Mouse (Mus musculus) neural tube, embryonic 14.5 days (tissue): ENCODE measurements around the gene Gm45785. TPM values are rescaled to one million over a fixed set of nuclear protein-coding genes. Genes with fewer than 3 reads are reported as not detected.
"Not testable (repeated sequence)": the region's sequence is repeated elsewhere in the genome, so short reads cannot be mapped to it uniquely, and the experiment has no call there.

Experiments used
- ATAC-seq: fragments of 200-750 bp; cut with Nextera tagmentation; 2 replicates; pipeline ENCODE4 v1.8.0; 2017; ENCODE audit warnings: low read depth, mild to moderate bottlenecking, moderate TSS enrichment, moderate library complexity
- H3K27ac ChIP-seq: fragments of 300-500 bp; sonication (generic); 2 replicates; pipeline ENCODE4 v1.5.1; 2014; ENCODE audit warnings: low read depth, mild to moderate bottlenecking, control low read depth, low read length, moderate library complexity, mixed read lengths
- H3K27me3 ChIP-seq: fragments of 300-500 bp; sonication (generic); 2 replicates; pipeline ENCODE4 v1.6.1; 2014; ENCODE audit warnings: low read length; ENCODE audit not compliant: control insufficient read depth, insufficient read depth
- H3K36me3 ChIP-seq: fragments of 300-500 bp; sonication (generic); 2 replicates; pipeline ENCODE4 v1.6.1; 2014; ENCODE audit warnings: low read length, mixed read lengths; ENCODE audit not compliant: control insufficient read depth, insufficient read depth
- H3K4me1 ChIP-seq: fragments of 300-500 bp; sonication (generic); 2 replicates; pipeline ENCODE4 v1.6.1; 2014; ENCODE audit warnings: low read length; ENCODE audit not compliant: control insufficient read depth, insufficient read depth
- H3K4me2 ChIP-seq: fragments of 300-500 bp; sonication (generic); 2 replicates; pipeline ENCODE4 v1.6.1; 2014; ENCODE audit warnings: mild to moderate bottlenecking, low read depth, low read length, control low read depth
- H3K4me3 ChIP-seq: fragments of 300-500 bp; sonication (generic); 2 replicates; pipeline ENCODE4 v1.5.1; 2014; ENCODE audit warnings: low read depth, low read length, control low read depth, mixed read lengths
- H3K9ac ChIP-seq: fragments of 300-500 bp; sonication (generic); replicated peaks from 2 replicates; pipeline ENCODE4 v1.6.1; 2014; ENCODE audit warnings: low read depth, mild to moderate bottlenecking, control low read depth, low read length, mixed read lengths
- H3K9me3 ChIP-seq: fragments of 300-500 bp; sonication (generic); 2 replicates; pipeline ENCODE4 v1.6.1; 2016; ENCODE audit warnings: low read length; ENCODE audit not compliant: control insufficient read depth
- WGBS: fragments of 180-500 bp; shearing (Covaris S2); extraction: QIAGEN DNeasy Blood & Tissue Kit; methylation state at CpG from one replicate; pipeline ENCODE4 v1.1.7; 2014; 5-methylcytosine and 5-hydroxymethylcytosine counted together
- polyA plus RNA-seq: library from polyadenylated mRNA; unstranded; fragments of >200 nt; fragmentation: Nextera tagmentation; extraction: Ambion mirVana; gene quantifications from 2 replicates; pipeline ENCODE4 v1.2.1, GENCODE M21; 2014

Gm45785 gene
- polyA plus RNA-seq, 1 experiment from 2014 or later, result 0.56 TPM

DNA sequence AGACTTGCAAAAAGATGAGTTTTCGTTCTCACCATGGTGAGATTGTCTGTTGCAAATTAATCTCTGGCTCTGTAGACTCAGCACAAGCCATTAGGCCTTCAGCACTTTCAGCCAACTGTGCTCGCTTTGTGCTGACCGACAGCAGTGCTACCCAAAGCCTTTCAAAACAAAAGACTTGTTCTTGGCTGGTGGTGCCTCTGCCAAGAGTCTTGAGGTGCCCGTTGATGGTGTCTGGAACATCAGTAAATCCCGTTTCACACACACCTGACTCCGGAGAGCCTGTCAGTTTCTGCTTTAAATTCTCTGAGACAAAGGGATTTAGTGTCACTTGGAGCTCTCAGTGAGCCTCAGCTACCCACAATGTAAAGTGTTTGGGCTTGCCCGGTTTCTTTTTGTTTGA is 37.9 kb upstream of the Gm45785 start:
- Histone ChIP-seq H3K9me3 (no peaks in the 10 kb centered on the region), H3K4me3 (no peak overlapping the region), H3K27ac (no peak overlapping the region), H3K36me3 (peaks cover 56% of the 10 kb centered on the region), H3K9ac (no peak overlapping the region), H3K4me1 (no peaks in the 10 kb centered on the region), H3K27me3 (no peaks in the 10 kb centered on the region), H3K4me2 (no peak overlapping the region)
- WGBS, result 92% methylated on average over 7 of the region's 7 CpGs
- ATAC-seq, result no peak

DNA sequence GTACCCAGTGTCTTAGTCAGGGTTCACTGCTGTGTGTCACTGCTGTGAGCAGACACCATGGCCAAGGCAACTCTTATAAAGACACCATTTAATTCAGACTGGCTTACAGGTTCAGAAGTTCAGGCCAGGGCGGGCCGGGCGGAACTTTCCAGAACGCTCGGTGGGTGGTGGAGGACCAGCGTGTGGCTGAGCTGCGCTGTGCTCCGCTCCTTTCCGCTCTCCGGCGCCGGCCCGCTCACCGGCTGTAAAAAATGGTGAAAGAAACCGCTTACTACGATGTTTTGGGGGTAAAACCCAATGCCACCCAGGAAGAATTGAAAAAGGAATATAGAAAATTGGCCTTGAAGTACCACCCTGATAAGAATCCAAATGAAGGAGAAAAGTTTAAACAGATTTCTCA is 34.5 kb upstream of the Gm45785 start:
- H3K9me3 ChIP-seq, result not testable (repeated sequence)
- WGBS, result 97% methylated on average over 16 of the region's 16 CpGs

DNA sequence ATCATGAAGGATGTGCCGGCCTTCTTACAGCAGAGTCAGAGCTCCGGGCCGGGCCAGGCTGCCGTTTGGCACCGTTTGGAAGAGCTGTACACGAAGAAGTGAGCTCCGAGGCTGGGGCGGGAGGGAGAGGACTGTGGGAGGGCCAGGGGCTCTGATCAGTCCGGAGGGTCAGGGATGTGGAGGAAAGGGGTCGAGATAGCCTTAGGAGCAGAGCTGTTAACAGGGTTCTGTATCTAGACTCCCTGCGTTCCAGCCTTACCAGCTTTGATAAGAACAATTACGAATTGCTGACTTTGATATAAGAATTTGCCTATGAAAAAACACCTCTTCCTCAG is 26.3 kb upstream of the Gm45785 start:
- under 1% methylated on average over 12 of the region's 12 CpGs for WGBS
- Histone ChIP-seq H3K9me3 (no peaks in the 10 kb centered on the region), H3K9ac (peak overlapping the region; percentile 88), H3K4me1 (peaks cover 4% of the 10 kb centered on the region; the same call in 1 of the 2 replicates), H3K36me3 (peaks cover 15% of the 10 kb centered on the region), H3K27me3 (no peaks in the 10 kb centered on the region), H3K4me2 (peak overlapping the region; percentile 70), H3K27ac (peak overlapping the region; percentile 82), H3K4me3 (peak overlapping the region; percentile 92)
- peak; percentile 47; the same call in 1 of the 2 replicates for ATAC-seq

More for the DNA sequence above, 34.5 kb upstream of the Gm45785 start:
- not testable (repeated sequence) for H3K4me1 ChIP-seq, H3K4me3 ChIP-seq, H3K4me2 ChIP-seq, H3K27me3 ChIP-seq, ATAC-seq, H3K9ac ChIP-seq, H3K27ac ChIP-seq
- peaks cover 61% of the 10 kb centered on the region for H3K36me3 ChIP-seq

DNA sequence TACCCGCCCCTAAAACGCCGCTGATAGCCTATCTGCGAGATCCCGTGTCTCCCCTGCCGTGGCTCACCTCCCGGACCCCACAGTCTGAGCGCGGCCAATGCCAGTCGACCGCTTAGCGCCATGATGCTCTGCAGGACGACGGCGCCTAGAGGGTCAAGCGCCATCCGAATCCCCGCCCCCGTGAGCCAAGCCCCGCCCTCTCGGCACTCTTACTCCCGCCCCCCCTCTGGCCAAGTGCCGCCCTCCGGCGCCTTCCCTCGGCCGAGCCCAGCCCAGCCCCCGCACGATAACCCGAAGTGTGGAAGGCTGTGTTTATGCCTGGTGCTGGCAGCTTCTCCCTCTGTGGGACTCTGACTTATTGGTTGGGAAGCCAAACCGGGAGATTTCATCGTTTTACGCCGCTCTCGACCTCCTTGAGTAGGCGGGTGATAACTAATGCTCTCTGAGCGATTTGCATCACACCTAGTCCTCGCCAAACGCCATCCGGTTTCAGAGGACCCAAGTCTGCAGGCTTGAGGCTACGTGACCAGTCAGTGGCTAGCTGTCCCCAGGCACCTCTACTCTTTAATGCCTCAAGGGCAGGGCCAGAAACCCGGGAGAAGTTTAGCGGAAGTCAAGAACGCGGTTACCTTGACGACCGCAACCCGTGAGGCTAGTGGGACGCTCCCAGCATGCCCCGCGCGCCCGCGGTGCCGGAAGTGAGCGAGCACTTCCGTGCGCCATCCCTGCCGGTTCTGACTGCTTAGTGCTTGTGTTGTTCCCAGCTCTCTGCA is 25.8 kb upstream of the Gm45785 start, which contains the start of the genes Psmd13 and Sirt3:
Psmd13 (plus strand) TSS at position 273 of the 773 bp plus-strand sequence.
Sirt3 (minus strand) TSS at position 614 of the 773 bp plus-strand sequence.
- Histone ChIP-seq H3K9ac (peak within 1 kb of the TSS; percentile 88), H3K4me3 (peak within 1 kb of the TSS; percentile 92), H3K4me2 (peak within 1 kb of the TSS; percentile 70), H3K9me3 (no peaks in the 10 kb centered on the region), H3K27me3 (no peaks in the 10 kb centered on the region), H3K27ac (peak within 1 kb of the TSS; percentile 82), H3K4me1 (peaks cover 4% of the 10 kb centered on the region; the same call in 1 of the 2 replicates), H3K36me3 (peaks cover 19% of the 10 kb centered on the region)
- peak; percentile 98 for ATAC-seq
- under 1% methylated on average over 51 of the region's 59 CpGs for WGBS

DNA sequence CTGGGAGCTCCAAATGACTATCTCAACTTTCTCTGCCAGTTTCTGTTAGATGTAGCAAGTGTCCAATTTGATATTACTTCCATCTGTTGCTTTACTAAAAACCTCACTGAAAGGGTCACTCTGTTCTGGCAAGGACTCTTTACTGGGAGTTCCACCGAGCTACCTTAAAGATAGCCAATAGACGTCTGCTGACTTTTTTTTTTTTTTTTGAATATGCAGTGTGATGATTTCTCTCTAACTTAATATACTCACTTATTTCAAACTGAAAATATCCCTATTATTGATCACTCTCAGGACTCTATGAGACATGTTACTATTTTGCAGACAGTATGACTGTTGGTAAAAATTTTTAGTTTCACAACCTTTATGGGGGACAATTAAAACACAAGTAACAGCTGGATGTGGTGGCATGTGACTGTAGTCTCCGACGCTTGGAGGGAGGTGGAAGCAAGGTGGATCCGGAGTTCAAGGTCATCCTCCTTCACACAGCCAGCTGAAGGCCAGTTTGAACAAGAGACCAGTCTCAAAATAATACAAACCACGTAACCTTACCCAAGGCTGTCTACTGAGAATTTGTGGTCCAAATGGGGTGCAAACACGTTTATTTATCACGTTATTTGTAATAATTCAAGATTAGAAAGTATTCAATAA is 24.9 kb upstream of the Gm45785 start:
- ATAC-seq, result no peak
- Histone ChIP-seq H3K36me3 (peaks cover 18% of the 10 kb centered on the region), H3K27me3 (no peaks in the 10 kb centered on the region), H3K4me3 (peak overlapping the region; percentile 92), H3K9ac (peak overlapping the region; percentile 88), H3K4me2 (peak overlapping the region; percentile 70), H3K9me3 (no peaks in the 10 kb centered on the region), H3K27ac (no peak overlapping the region), H3K4me1 (peaks cover 4% of the 10 kb centered on the region; the same call in 1 of the 2 replicates)
- 27% methylated on average over 8 of the region's 8 CpGs for WGBS

DNA sequence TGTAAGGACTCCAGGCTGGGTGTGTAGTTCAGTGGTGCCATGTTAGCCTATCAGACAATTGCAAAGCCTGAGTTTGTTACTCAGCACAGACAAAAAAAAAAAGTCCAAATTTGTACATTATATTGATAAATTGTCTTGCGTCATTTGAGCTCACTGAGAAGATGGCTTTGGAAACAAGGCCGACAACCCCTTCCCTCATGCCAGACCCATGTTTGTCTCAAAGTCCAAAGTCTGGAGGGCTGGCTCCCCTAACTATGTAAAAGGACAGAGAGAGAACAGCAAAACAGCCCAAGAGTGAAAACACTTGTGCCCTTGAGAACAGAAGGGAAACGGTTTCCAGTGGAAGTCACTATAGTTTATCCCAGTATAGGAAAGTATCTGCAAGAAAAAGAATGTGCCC is 24.3 kb upstream of the Gm45785 start:
- no peak for ATAC-seq
- H3K36me3 ChIP-seq, result peaks cover 17% of the 10 kb centered on the region; the same call in 1 of the 2 replicates
- WGBS, result 89% methylated on average over 3 of the region's 3 CpGs
- no peaks in the 10 kb centered on the region for H3K9me3 ChIP-seq
- H3K4me3 ChIP-seq, result no peak overlapping the region
- H3K9ac ChIP-seq, result no peak overlapping the region
- no peak overlapping the region for H3K4me2 ChIP-seq
- no peak overlapping the region for H3K27ac ChIP-seq
- H3K27me3 ChIP-seq, result no peaks in the 10 kb centered on the region
- peaks cover 4% of the 10 kb centered on the region; the same call in 1 of the 2 replicates for H3K4me1 ChIP-seq

DNA sequence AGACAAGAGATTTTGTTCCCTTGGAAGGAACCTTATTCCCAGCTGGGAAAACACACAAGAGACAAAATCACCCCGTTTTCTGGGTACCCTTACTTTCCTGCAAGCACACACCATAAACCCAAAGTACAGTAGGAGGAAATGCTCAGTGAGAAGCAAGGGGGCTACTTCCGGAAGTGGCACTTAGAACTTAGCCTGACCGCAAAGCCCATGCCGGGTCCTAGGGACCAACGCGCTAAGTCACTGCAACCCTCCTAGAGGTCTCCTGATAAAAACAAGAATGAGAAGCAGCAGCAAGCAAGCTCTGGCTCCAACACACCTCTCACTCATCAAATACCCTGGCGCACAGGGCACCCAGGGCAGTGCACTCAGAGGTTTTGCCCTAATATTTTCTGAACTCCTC is 23.2 kb upstream of the Gm45785 start:
- Histone ChIP-seq H3K27ac (no peak overlapping the region), H3K4me3 (no peak overlapping the region), H3K4me1 (peaks cover 4% of the 10 kb centered on the region; the same call in 1 of the 2 replicates), H3K9ac (no peak overlapping the region), H3K9me3 (no peaks in the 10 kb centered on the region), H3K27me3 (no peaks in the 10 kb centered on the region), H3K36me3 (peaks cover 20% of the 10 kb centered on the region), H3K4me2 (no peak overlapping the region)
- ATAC-seq, result no peak
- WGBS, result 89% methylated on average over 7 of the region's 7 CpGs

DNA sequence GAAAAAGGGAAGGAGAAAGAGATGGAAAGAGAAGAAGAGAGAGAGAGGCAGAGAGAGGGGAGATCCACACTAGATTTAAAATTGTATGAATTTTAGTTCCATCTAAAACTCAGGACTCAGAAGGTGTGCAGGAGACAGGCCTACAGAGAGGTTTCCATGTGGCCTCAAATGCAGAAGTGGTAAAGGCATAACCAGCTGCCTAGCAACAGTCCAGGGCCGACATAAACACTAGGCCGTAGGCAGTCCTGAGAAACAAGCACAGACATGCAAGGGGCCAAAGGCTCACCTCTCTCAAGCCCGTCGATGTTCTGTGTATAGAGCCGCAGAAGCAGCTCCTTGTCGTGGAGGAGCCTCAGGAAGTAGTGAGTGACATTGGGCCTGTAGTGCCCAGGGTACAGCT is 21.2 kb upstream of the Gm45785 start:
- no peak overlapping the region for H3K4me3 ChIP-seq
- WGBS, result 92% methylated on average over 6 of the region's 6 CpGs
- H3K4me1 ChIP-seq, result no peaks in the 10 kb centered on the region; the same call in 1 of the 2 replicates

DNA sequence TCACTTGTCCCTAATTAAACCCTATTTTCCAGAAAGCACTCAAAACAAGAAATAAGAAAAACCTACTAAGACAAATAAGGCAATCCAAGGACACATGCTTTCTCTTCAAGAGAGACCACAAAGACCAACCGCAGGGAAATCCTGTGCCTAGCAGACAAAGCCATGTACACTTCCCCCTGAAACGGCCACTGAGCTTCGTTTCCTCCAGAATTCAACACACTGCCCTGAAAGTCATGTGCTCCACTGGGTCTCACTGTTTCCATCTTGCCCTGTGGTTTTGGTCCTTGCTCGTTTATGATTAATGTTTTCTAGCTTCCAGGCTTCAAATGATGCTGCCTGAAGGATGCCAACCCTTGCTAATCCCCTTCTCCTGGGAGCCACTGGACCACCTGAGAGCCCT is 18.1 kb upstream of the Gm45785 start:
- H3K36me3 ChIP-seq, result peaks cover 20% of the 10 kb centered on the region
- H3K27me3 ChIP-seq, result no peaks in the 10 kb centered on the region
- no peaks in the 10 kb centered on the region for H3K4me1 ChIP-seq
- H3K9me3 ChIP-seq, result no peaks in the 10 kb centered on the region
- H3K4me2 ChIP-seq, result no peak overlapping the region
- ATAC-seq, result no peak
- no peak overlapping the region for H3K27ac ChIP-seq
- no peak overlapping the region for H3K4me3 ChIP-seq
- 83% methylated on average over 4 of the region's 4 CpGs for WGBS
- H3K9ac ChIP-seq, result no peak overlapping the region

More for the DNA sequence above, 21.2 kb upstream of the Gm45785 start:
- no peak overlapping the region for H3K9ac ChIP-seq
- ATAC-seq, result no peak
- H3K27ac ChIP-seq, result no peak overlapping the region
- H3K27me3 ChIP-seq, result no peaks in the 10 kb centered on the region
- no peaks in the 10 kb centered on the region for H3K9me3 ChIP-seq
- H3K36me3 ChIP-seq, result peaks cover 20% of the 10 kb centered on the region
- H3K4me2 ChIP-seq, result no peak overlapping the region
